Mouse (Mus musculus) lung, embryonic 16.5 days (tissue): ENCODE measurements around the gene Plscr1. TPM values are rescaled to one million over a fixed set of nuclear protein-coding genes. Genes with fewer than 3 reads are reported as not detected.

ENCODE experiments used
- ATAC-seq: fragments of 200-750 bp; cut with Nextera tagmentation; 2 replicates; pipeline ENCODE4 v1.8.0; 2017; ENCODE audit warnings: low read depth, mild to moderate bottlenecking, moderate library complexity
- H3K27ac ChIP-seq: fragments of 300-500 bp; sonication (generic); 2 replicates; pipeline ENCODE4 v1.5.1; 2014; ENCODE audit warnings: mild to moderate bottlenecking, control low read depth, low read length
- H3K27me3 ChIP-seq: fragments of 300-500 bp; sonication (generic); 2 replicates; pipeline ENCODE4 v1.6.1; 2014; ENCODE audit warnings: low read depth, low read length, mixed read lengths; ENCODE audit not compliant: control insufficient read depth, insufficient read depth
- H3K36me3 ChIP-seq: fragments of 300-500 bp; sonication (generic); 2 replicates; pipeline ENCODE4 v1.6.1; 2014; ENCODE audit warnings: low read length; ENCODE audit not compliant: control insufficient read depth, insufficient read depth
- H3K4me1 ChIP-seq: fragments of 300-500 bp; sonication (generic); replicated peaks from 2 replicates; pipeline ENCODE4 v1.6.1; 2014; ENCODE audit warnings: low read length, mixed read lengths; ENCODE audit not compliant: control insufficient read depth, insufficient read depth
- H3K4me2 ChIP-seq: fragments of 300-500 bp; sonication (generic); 2 replicates; pipeline ENCODE4 v1.6.1; 2014; ENCODE audit warnings: low read depth, low read length, control low read depth
- H3K4me3 ChIP-seq: fragments of 300-500 bp; sonication (generic); 2 replicates; pipeline ENCODE4 v1.5.1; 2014; ENCODE audit warnings: mild to moderate bottlenecking, low read length, control low read depth
- H3K9ac ChIP-seq: fragments of 300-500 bp; sonication (generic); 2 replicates; pipeline ENCODE4 v1.6.1; 2014; ENCODE audit warnings: low read length, control low read depth
- H3K9me3 ChIP-seq: fragments of 300-500 bp; sonication (generic); 2 replicates; pipeline ENCODE4 v1.6.1; 2016; ENCODE audit warnings: low read length; ENCODE audit not compliant: control insufficient read depth
- WGBS: fragments of 180-500 bp; shearing (Covaris S2); extraction: QIAGEN DNeasy Blood & Tissue Kit; methylation state at CpG from one replicate; pipeline ENCODE4 v1.1.7; 2014; 5-methylcytosine and 5-hydroxymethylcytosine counted together
- polyA plus RNA-seq: library from polyadenylated mRNA; unstranded; fragments of >200 nt; fragmentation: Nextera tagmentation; extraction: Ambion mirVana; gene quantifications from 2 replicates; pipeline ENCODE4 v1.2.1, GENCODE M21; 2015

The Plscr1 gene
- polyA plus RNA-seq, result 36.5 and 39.1 TPM in 2 replicates

DNA sequence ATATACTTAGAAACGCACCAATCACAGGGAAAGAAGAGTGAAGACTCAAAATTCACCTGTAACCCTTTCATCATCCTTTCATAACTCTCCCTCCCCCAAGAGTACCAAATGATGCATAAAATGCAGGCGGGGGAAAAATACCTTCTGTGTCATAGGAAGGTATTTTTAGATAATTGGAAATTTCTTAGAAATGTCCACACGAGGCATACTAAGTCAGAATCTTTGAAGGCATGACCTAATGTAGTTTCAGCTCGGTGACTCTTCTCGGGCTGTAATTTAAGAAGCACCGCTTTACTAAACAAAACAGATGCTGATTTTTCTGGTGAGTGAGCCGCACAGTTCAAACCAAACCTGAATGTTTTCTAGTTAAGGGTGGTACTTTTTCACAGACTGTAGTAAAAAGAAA lies at the start of gene Plscr1:
Plscr1 (plus strand) TSS at position 304 of the 406 bp plus-strand sequence.
- ATAC-seq, result no peak
- Histone ChIP-seq H3K4me1 (peaks cover 6% of the 10 kb centered on the region), H3K9ac (peak within 1 kb of the TSS; percentile 69), H3K9me3 (no peaks in the 10 kb centered on the region), H3K27ac (peak within 1 kb of the TSS; percentile 94), H3K36me3 (no peaks in the 10 kb centered on the region), H3K4me2 (peak within 1 kb of the TSS; percentile 68), H3K27me3 (no peaks in the 10 kb centered on the region), H3K4me3 (peak within 1 kb of the TSS; percentile 68)
- WGBS, result 34% methylated on average over 7 of the region's 7 CpGs

DNA sequence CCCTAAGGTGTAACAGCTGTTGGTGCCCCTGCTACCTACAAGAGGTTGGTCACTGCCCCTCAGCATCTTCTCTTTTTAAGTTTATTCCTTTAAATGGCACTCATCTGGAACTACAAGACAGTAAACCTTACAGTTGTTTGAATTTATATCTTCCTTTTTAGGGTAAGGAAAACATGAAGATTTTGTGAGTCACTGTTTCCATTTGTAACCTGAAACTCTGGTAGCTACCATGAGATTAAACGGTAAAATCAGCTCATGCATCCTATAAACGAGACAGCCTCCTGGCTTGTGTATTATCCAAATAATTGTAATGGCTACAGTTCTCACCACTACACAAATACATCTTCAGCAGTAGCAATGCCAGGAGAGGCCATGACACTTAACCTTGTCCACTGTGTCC lies 45.2 kb upstream of the Plscr1 start:
- H3K4me3 ChIP-seq, result no peak overlapping the region
- no peaks in the 10 kb centered on the region for H3K27me3 ChIP-seq
- 36% methylated on average over 2 of the region's 2 CpGs for WGBS
- H3K4me1 ChIP-seq, result no peaks in the 10 kb centered on the region
- no peak for ATAC-seq
- no peak overlapping the region for H3K9ac ChIP-seq
- no peaks in the 10 kb centered on the region for H3K9me3 ChIP-seq
- H3K36me3 ChIP-seq, result no peaks in the 10 kb centered on the region
- H3K27ac ChIP-seq, result no peak overlapping the region
- no peak overlapping the region for H3K4me2 ChIP-seq

DNA sequence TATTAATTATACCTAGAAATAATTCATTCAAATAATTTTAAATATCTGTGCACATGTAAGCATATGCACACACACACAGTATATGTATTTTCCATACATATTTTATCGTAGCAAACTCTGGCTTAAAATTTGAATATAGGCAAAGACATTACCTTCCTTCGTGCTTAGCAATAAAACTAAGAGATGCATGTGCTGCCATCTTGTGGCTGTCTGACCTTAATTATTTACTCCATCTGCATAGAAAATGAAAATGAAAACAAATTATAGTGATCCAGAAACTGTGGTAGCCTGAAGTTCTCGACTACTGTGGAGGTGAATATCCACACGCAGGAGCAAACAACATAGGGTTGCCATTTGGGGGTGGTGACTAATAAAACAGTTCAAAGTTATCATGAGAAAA lies 42.2 kb upstream of the Plscr1 start:
- H3K27ac ChIP-seq, result no peak overlapping the region
- ATAC-seq, result peak; percentile 34; the same call in 1 of the 2 replicates
- H3K27me3 ChIP-seq, result no peaks in the 10 kb centered on the region
- peak overlapping the region; percentile 25; the same call in 1 of the 2 replicates for H3K4me3 ChIP-seq
- peak overlapping the region; percentile 30 for H3K4me2 ChIP-seq
- H3K36me3 ChIP-seq, result no peaks in the 10 kb centered on the region
- no peaks in the 10 kb centered on the region for H3K9me3 ChIP-seq
- 25% methylated on average over 4 of the region's 4 CpGs for WGBS
- H3K9ac ChIP-seq, result no peak overlapping the region
- peaks cover 4% of the 10 kb centered on the region; the same call in 1 of the 2 replicates for H3K4me1 ChIP-seq

DNA sequence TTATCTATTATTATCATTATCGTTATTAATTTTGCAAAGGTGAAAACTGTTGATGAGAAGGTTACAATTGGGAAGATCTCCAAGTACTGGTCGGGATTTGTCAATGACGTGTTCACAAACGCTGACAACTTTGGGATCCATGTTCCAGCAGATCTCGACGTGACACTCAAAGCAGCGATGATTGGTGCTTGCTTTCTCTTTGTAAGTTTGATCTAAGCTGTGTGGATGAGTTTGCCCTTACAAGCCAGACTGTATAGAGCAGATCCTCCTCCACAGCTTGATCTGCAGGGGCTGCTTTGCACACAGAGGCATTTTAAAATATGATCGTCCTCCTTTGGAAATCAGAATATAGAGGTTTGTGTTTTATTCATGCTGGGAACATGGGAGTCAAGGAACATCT lies 41.8 kb upstream of the Plscr1 start:
- H3K4me3 ChIP-seq, result peak overlapping the region; percentile 25; the same call in 1 of the 2 replicates
- WGBS, result 64% methylated on average over 8 of the region's 8 CpGs
- no peaks in the 10 kb centered on the region for H3K9me3 ChIP-seq
- no peaks in the 10 kb centered on the region for H3K27me3 ChIP-seq
- H3K9ac ChIP-seq, result no peak overlapping the region
- H3K36me3 ChIP-seq, result no peaks in the 10 kb centered on the region
- ATAC-seq, result 0 out of 2 replicates have a peak, but pooled peaks have one; percentile 5
- H3K4me1 ChIP-seq, result peaks cover 4% of the 10 kb centered on the region; the same call in 1 of the 2 replicates
- no peak overlapping the region for H3K27ac ChIP-seq
- peak overlapping the region; percentile 30; the same call in 1 of the 2 replicates for H3K4me2 ChIP-seq

DNA sequence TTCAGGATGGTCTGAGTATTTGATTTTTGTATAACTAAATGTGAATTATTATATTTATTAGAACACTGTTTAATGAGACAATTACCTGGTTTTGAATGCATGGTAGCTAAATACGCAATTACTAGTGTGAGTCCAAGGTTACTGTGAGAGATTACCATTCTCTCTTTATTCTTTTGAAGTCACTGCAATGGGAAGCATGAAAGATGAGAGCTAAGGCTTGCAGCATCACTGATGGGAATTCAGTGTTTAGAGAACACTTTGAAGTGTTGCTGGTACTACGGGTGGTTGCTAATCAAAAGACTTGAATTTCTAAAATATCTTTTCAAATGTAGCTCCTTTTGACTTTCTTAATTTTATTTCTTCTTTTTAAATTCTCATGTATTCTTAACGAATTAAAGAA lies 39.7 kb upstream of the Plscr1 start:
- WGBS, result 73% methylated on average over 3 of the region's 3 CpGs
- H3K27me3 ChIP-seq, result no peaks in the 10 kb centered on the region

DNA sequence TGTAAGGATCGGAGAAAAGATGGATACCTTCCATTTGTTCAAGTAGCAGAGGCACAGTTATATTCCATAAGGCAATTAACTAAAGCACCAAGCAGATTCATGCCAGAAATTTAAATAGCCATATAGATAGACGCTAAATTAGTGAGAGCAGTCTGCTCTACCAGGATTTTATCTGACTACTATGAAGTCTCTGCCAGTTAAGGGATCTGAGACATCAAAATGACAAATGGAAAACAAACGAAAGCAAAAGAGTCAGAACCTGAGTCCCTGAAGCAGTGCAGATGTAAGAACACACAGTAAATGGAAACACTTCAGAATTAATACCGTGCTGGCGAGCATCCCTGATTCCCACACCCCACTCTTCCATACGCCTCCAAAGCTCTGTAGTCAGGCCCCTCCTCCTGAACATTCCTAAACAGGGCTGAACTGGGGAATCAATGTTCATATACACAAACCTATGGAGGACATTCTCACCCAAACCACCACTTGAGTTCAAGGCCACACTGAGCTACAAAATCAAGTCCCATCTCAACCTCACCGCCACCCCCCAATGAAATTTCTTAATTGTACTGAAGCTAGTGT lies 39.1 kb upstream of the Plscr1 start:
- ATAC-seq, result peak; percentile 57
- 50% methylated on average over 7 of the region's 7 CpGs for WGBS

More for the DNA sequence above, 39.7 kb upstream of the Plscr1 start:
- H3K27ac ChIP-seq, result no peak overlapping the region
- H3K4me3 ChIP-seq, result no peak overlapping the region
- no peaks in the 10 kb centered on the region for H3K36me3 ChIP-seq
- no peak overlapping the region for H3K4me2 ChIP-seq
- H3K9ac ChIP-seq, result no peak overlapping the region
- H3K4me1 ChIP-seq, result peaks cover 4% of the 10 kb centered on the region; the same call in 1 of the 2 replicates
- no peaks in the 10 kb centered on the region for H3K9me3 ChIP-seq
- no peak for ATAC-seq

DNA sequence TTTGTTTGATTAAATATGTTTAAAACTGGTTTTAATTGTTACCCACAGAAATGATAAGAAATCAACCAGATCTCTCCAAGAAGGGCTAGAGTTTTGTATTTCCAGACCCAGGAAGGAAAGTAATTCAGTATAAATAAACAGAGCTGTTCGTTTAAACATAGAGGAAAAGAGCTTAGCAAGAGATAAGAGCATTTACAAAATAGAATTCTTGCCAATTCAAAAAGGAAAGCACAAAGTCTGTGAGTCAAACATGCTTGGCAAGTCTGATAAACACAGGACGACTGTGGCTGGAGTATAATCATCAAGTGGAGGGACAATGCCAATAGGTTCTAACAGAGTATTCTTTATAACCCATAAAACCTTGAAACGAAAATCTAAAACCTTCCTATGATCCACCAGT lies 38.5 kb upstream of the Plscr1 start:
- ATAC-seq, result peak; percentile 38; the same call in 1 of the 2 replicates
- Histone ChIP-seq H3K27me3 (no peaks in the 10 kb centered on the region), H3K4me2 (no peak overlapping the region), H3K27ac (peak overlapping the region; percentile 13; the same call in 1 of the 2 replicates), H3K36me3 (no peaks in the 10 kb centered on the region), H3K9me3 (no peaks in the 10 kb centered on the region), H3K4me3 (no peak overlapping the region), H3K9ac (no peak overlapping the region), H3K4me1 (peaks cover 4% of the 10 kb centered on the region; the same call in 1 of the 2 replicates)
- WGBS, result 11% methylated on average over 3 of the region's 3 CpGs

More for the DNA sequence above, 39.1 kb upstream of the Plscr1 start:
- H3K36me3 ChIP-seq, result no peaks in the 10 kb centered on the region
- H3K9me3 ChIP-seq, result no peaks in the 10 kb centered on the region
- H3K9ac ChIP-seq, result no peak overlapping the region
- H3K4me2 ChIP-seq, result no peak overlapping the region
- H3K4me3 ChIP-seq, result no peak overlapping the region
- H3K4me1 ChIP-seq, result peaks cover 4% of the 10 kb centered on the region; the same call in 1 of the 2 replicates
- no peaks in the 10 kb centered on the region for H3K27me3 ChIP-seq
- no peak overlapping the region for H3K27ac ChIP-seq

DNA sequence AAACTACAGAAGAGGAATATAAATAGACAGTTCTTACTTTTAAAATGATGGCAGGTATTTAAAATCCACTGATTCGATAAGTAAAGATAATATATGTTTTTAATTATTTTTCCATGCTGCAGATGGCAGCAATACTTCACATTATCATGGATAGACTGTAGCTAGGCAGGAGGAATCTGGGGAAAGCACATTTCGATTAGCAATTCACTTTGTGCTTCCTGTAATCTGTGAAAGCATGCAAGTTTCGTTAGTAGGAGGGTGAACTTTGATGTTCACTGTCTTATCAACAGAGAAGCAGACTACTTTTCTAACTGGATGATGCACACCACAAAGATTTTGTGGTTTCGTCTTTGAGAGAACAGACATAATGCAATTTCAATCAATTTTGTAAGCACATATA lies 32.1 kb upstream of the Plscr1 start:
- 38% methylated on average over 4 of the region's 4 CpGs for WGBS

DNA sequence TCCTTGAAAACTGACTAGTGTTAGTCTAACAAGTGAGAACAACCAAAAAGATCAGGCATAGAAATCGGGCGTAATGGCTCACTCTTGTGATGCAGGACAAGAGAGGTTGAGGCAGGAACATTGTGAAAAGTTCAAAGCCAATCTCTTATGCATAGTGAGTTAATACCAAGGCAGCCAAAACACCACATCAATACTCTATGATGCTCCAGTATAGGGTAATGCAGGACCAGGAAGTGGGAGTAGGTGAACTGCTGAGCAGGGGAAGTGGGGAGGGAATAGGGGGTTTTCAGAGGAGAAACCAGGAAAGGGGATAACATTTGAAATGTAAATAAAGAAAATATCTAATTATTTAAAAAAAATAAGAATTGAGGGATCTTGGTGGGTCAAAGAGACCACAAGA lies 31.7 kb upstream of the Plscr1 start:
- H3K4me1 ChIP-seq, result no peaks in the 10 kb centered on the region
- H3K36me3 ChIP-seq, result no peaks in the 10 kb centered on the region
- no peaks in the 10 kb centered on the region for H3K9me3 ChIP-seq
- no peak for ATAC-seq
- WGBS, result 80% methylated on average over 2 of the region's 2 CpGs
- no peak overlapping the region for H3K27ac ChIP-seq
- H3K27me3 ChIP-seq, result no peaks in the 10 kb centered on the region
- no peak overlapping the region for H3K9ac ChIP-seq
- H3K4me2 ChIP-seq, result no peak overlapping the region
- no peak overlapping the region for H3K4me3 ChIP-seq

More for the DNA sequence above, 32.1 kb upstream of the Plscr1 start:
- no peak for ATAC-seq
- Histone ChIP-seq H3K9ac (no peak overlapping the region), H3K27ac (no peak overlapping the region), H3K4me3 (no peak overlapping the region), H3K9me3 (no peaks in the 10 kb centered on the region), H3K4me2 (no peak overlapping the region), H3K36me3 (no peaks in the 10 kb centered on the region), H3K27me3 (no peaks in the 10 kb centered on the region), H3K4me1 (no peaks in the 10 kb centered on the region)
